Comparison of ENCODE assay signal across 12 mouse cellular contexts in the genomic region with DNA sequence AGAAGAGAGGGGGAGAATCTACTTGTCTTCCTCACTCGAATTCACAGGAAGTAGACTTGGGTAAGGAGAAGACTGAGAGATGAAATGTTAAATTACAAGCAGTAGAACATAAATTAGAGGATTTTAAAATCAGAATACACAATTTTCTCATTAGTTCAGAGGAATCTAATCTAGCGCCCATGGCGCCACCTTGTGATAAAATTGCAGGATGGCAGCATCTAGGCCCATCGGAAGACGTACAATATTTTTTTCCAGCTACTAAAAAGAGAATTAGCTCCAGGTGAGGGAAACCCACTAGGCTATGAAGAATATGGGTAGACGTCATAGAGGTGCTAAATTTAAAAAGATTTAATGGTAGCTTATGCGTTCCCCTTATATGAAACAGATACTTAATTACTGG. TPM values are rescaled to one million over a fixed set of nuclear protein-coding genes. Genes with fewer than 3 reads are reported as not detected.
A peak's percentile ranks its signal among the peaks of the same experiment; 100 is the strongest.
DNase-seq lines count a peak whose midpoint lies in the region; ATAC-seq lines count a peak whose summit lies in the region.
"Had no signal": no experiment of that assay in that cellular context is flagged by ENCODE, and none has a peak within 500 bp of the region (broad histone marks: within the 10 kb centered on the region; RNA-seq: fewer than 3 reads in every experiment).

No protein-coding gene starts in this region.

- H3K4me1 ChIP-seq in hindbrain, embryonic 11.5 days (replicated peaks; ENCODE audit: control insufficient read depth, insufficient read depth, low read length) = no peaks in the 10 kb centered on the region
- H3K4me1 ChIP-seq in hindbrain, embryonic 14.5 days (replicated peaks; ENCODE audit: control insufficient read depth, insufficient read depth, low read length) = no peaks in the 10 kb centered on the region
- H3K4me1 ChIP-seq in neural tube, embryonic 11.5 days (ENCODE audit: control insufficient read depth, insufficient read depth, low read length) = no peaks in the 10 kb centered on the region
- no peaks in the 10 kb centered on the region for H3K4me1 ChIP-seq in neural tube, embryonic 15.5 days
- H3K4me1 ChIP-seq: forebrain, embryonic 10.5 days; heart, embryonic 12.5 days; megakaryocyte, embryonic 14.5 days had no signal

- WGBS in hindbrain, embryonic 11.5 days = 30% methylated on average over 7 of the region's 7 CpGs
- 34% methylated on average over 7 of the region's 7 CpGs for WGBS in hindbrain, embryonic 14.5 days
- 40% methylated on average over 7 of the region's 7 CpGs for WGBS in neural tube, embryonic 11.5 days
- WGBS in neural tube, embryonic 15.5 days = 40% methylated on average over 7 of the region's 7 CpGs

- no peak overlapping the region for H3K27ac ChIP-seq in hindbrain, embryonic 11.5 days (ENCODE audit: low read depth, low read length)
- H3K27ac ChIP-seq in hindbrain, embryonic 14.5 days = no peak overlapping the region
- no peak overlapping the region for H3K27ac ChIP-seq in neural tube, embryonic 11.5 days (ENCODE audit: low read depth, low read length)
- no peak overlapping the region for H3K27ac ChIP-seq in neural tube, embryonic 15.5 days (replicated peaks)
- H3K27ac ChIP-seq: forebrain, embryonic 10.5 days had no signal

- no peaks in the 10 kb centered on the region for H3K36me3 ChIP-seq in hindbrain, embryonic 11.5 days (ENCODE audit: control insufficient read depth, insufficient read depth, low read length)
- H3K36me3 ChIP-seq in hindbrain, embryonic 14.5 days (replicated peaks; ENCODE audit: control insufficient read depth, insufficient read depth) = no peaks in the 10 kb centered on the region
- no peaks in the 10 kb centered on the region for H3K36me3 ChIP-seq in neural tube, embryonic 11.5 days (ENCODE audit: control insufficient read depth, insufficient read depth, low read length)
- H3K36me3 ChIP-seq in neural tube, embryonic 15.5 days = no peaks in the 10 kb centered on the region
- H3K36me3 ChIP-seq: forebrain, embryonic 10.5 days; heart, embryonic 12.5 days had no signal

- no peak overlapping the region for H3K4me3 ChIP-seq in hindbrain, embryonic 11.5 days (ENCODE audit: low read depth, low read length)
- no peak overlapping the region for H3K4me3 ChIP-seq in hindbrain, embryonic 14.5 days (replicated peaks; ENCODE audit: low read length)
- H3K4me3 ChIP-seq in neural tube, embryonic 11.5 days (ENCODE audit: low read depth, low read length) = no peak overlapping the region
- no peak overlapping the region for H3K4me3 ChIP-seq in neural tube, embryonic 15.5 days (replicated peaks)
- H3K4me3 ChIP-seq: forebrain, embryonic 10.5 days; heart, embryonic 12.5 days; megakaryocyte, embryonic 14.5 days had no signal

- ATAC-seq in hindbrain, embryonic 11.5 days (ENCODE audit: low FRiP score) = no peak
- ATAC-seq in hindbrain, embryonic 14.5 days (ENCODE audit: low FRiP score) = no peak
- ATAC-seq in neural tube, embryonic 11.5 days (ENCODE audit: insufficient read depth, low FRiP score, low TSS enrichment) = no peak
- no peak for ATAC-seq in neural tube, embryonic 15.5 days (ENCODE audit: low FRiP score)
- no peak for ATAC-seq in inflammation-experienced regulatory T-cells, adult 6 months

- H3K4me2 ChIP-seq in hindbrain, embryonic 11.5 days (replicated peaks; ENCODE audit: low read depth, low read length) = no peak overlapping the region
- H3K4me2 ChIP-seq in hindbrain, embryonic 14.5 days (replicated peaks) = no peak overlapping the region
- H3K4me2 ChIP-seq in neural tube, embryonic 11.5 days (ENCODE audit: low read depth) = no peak overlapping the region
- no peak overlapping the region for H3K4me2 ChIP-seq in neural tube, embryonic 15.5 days
- H3K4me2 ChIP-seq: heart, embryonic 12.5 days had no signal

- H3K9me3 ChIP-seq in hindbrain, embryonic 11.5 days (ENCODE audit: control insufficient read depth, low read length) = no peaks in the 10 kb centered on the region
- no peaks in the 10 kb centered on the region for H3K9me3 ChIP-seq in hindbrain, embryonic 14.5 days (ENCODE audit: control insufficient read depth, low read length)
- no peaks in the 10 kb centered on the region for H3K9me3 ChIP-seq in neural tube, embryonic 11.5 days (ENCODE audit: control insufficient read depth, low read length)
- no peaks in the 10 kb centered on the region for H3K9me3 ChIP-seq in neural tube, embryonic 15.5 days (replicated peaks)
- H3K9me3 ChIP-seq: forebrain, embryonic 10.5 days; heart, embryonic 12.5 days; megakaryocyte, embryonic 14.5 days had no signal

- peak; percentile 31 for DNase-seq in hindbrain, embryonic 11.5 days (ENCODE audit: low spot score)
- no peak for DNase-seq in hindbrain, embryonic 14.5 days (ENCODE audit: low spot score)
- peak; percentile 15 for DNase-seq in neural tube, embryonic 11.5 days (ENCODE audit: low spot score)
- peak; percentile 53 for DNase-seq in NIH3T3 (ENCODE audit: low read depth)
- peak; percentile 44 for DNase-seq in retina, embryonic 14.5 days (ENCODE audit: low spot score)
- DNase-seq: cerebellum, adult 9-11 months; kidney, adult 8-10 months had no signal

- H3K27me3 ChIP-seq in hindbrain, embryonic 11.5 days (ENCODE audit: control insufficient read depth, insufficient read depth, low read length) = no peaks in the 10 kb centered on the region
- H3K27me3 ChIP-seq in hindbrain, embryonic 14.5 days (ENCODE audit: control insufficient read depth, insufficient read depth, low read length) = no peaks in the 10 kb centered on the region
- no peaks in the 10 kb centered on the region for H3K27me3 ChIP-seq in neural tube, embryonic 11.5 days (ENCODE audit: control insufficient read depth, insufficient read depth, low read length)
- H3K27me3 ChIP-seq in neural tube, embryonic 15.5 days (replicated peaks) = no peaks in the 10 kb centered on the region
- H3K27me3 ChIP-seq: heart, embryonic 12.5 days; megakaryocyte, embryonic 14.5 days had no signal

- H3K9ac ChIP-seq in hindbrain, embryonic 11.5 days (ENCODE audit: low read depth, low read length) = no peak overlapping the region
- H3K9ac ChIP-seq in hindbrain, embryonic 14.5 days = no peak overlapping the region
- no peak overlapping the region for H3K9ac ChIP-seq in neural tube, embryonic 11.5 days (ENCODE audit: low read length)
- no peak overlapping the region for H3K9ac ChIP-seq in neural tube, embryonic 15.5 days (replicated peaks)
- H3K9ac ChIP-seq: heart, embryonic 12.5 days had no signal

RNA-seq across cellular contexts. Expression of a gene that starts 11.5 kb away (rescaled TPM):
- polyA plus RNA-seq in hindbrain, embryonic 11.5 days (2014; fragmentation: Nextera tagmentation; extraction: Ambion mirVana) = 58.7 and 61.6 TPM in 2 replicates
- polyA plus RNA-seq in hindbrain, embryonic 14.5 days (2014; fragmentation: Nextera tagmentation; extraction: Ambion mirVana) = 41.6 and 48.9 TPM in 2 replicates
- 60.6 and 65.6 TPM in 2 replicates for polyA plus RNA-seq in neural tube, embryonic 11.5 days (2014; fragmentation: Nextera tagmentation; extraction: Ambion mirVana)
- polyA plus RNA-seq in neural tube, embryonic 15.5 days (2015; fragmentation: Nextera tagmentation; extraction: Ambion mirVana) = 46.6 and 47.3 TPM in 2 replicates
- polyA plus RNA-seq in inflammation-experienced regulatory T-cells, adult 6 months (2017; shearing (Covaris generic)) = 10 to 100 TPM; 47.5 to 58.6 (median 58.5) TPM
